9 mouse cellular contexts compared by ENCODE assay signal in genomic region chr13:98587639-98588038, GRCm38 (mm10). TPM values are rescaled to one million over a fixed set of nuclear protein-coding genes. Genes with fewer than 3 reads are reported as not detected.
DNase-seq lines count a peak whose midpoint lies in the region; ATAC-seq and TF ChIP-seq lines count a peak whose summit lies in the region.
"Had no signal": no experiment of that assay in that cellular context is flagged by ENCODE, and none has a peak within 500 bp of the region (broad histone marks: within the 10 kb centered on the region; RNA-seq: fewer than 3 reads in every experiment).

No protein-coding gene starts in this region.

- ATAC-seq in intestine, embryonic 16.5 days, result no peak
- ATAC-seq in midbrain, postnatal 0 days (ENCODE audit: low FRiP score), result 0 out of 2 replicates have a peak, but pooled peaks have one; percentile 27

- no peak for TF ChIP-seq POLR2A in cortical plate, adult 2 months (IDR thresholded peaks at IDR 0.05; ENCODE audit: extremely low read depth, insufficient read depth, low read length)

- H3K27me3 ChIP-seq in intestine, embryonic 16.5 days (replicated peaks; ENCODE audit: control insufficient read depth, insufficient read depth, low read length), result no peaks in the 10 kb centered on the region; the same call in 1 of the 2 replicates
- H3K27me3 ChIP-seq in midbrain, postnatal 0 days (ENCODE audit: insufficient read depth, low read length), result peaks cover 54% of the 10 kb centered on the region

- 0 out of 2 replicates have a peak overlapping the region, but pooled peaks have one; percentile 4 for H3K27ac ChIP-seq in cortical plate, adult 2 months (ENCODE audit: insufficient read depth, low read length)
- H3K27ac ChIP-seq in intestine, embryonic 16.5 days (ENCODE audit: low read length), result peak overlapping the region; percentile 38; the same call in 1 of the 2 replicates
- H3K27ac ChIP-seq in midbrain, postnatal 0 days (ENCODE audit: low read depth, low read length), result no peak overlapping the region

- peak; percentile 20 for DNase-seq in layer of hippocampus, adult 11-12 months (ENCODE audit: low spot score)
- DNase-seq in layer of hippocampus, adult 9-11 months, result no peak
- DNase-seq in midbrain, postnatal 0 days (ENCODE audit: low spot score), result peak; percentile 50
- DNase-seq in cerebellum, adult 8-10 months, result no peak
- DNase-seq in c-Kit-positive CD71-positive TER-119-positive erythroid progenitor cells, embryonic 14.5 days (ENCODE audit: low spot score), result no peak
- no peak for DNase-seq in cerebellum, postnatal 14 days

- H3K9ac ChIP-seq in intestine, embryonic 16.5 days (ENCODE audit: low read depth, low read length), result 0 out of 2 replicates have a peak overlapping the region, but pooled peaks have one; percentile 31
- no peak overlapping the region for H3K9ac ChIP-seq in midbrain, postnatal 0 days (replicated peaks; ENCODE audit: low read length, poor library complexity, severe bottlenecking)

- H3K36me3 ChIP-seq in intestine, embryonic 16.5 days (ENCODE audit: control insufficient read depth, insufficient read depth, low read length), result no peaks in the 10 kb centered on the region
- H3K36me3 ChIP-seq in midbrain, postnatal 0 days (ENCODE audit: insufficient read depth, low read length), result no peaks in the 10 kb centered on the region

- TF ChIP-seq CTCF in cortical plate, adult 2 months (IDR thresholded peaks at IDR 0.05; ENCODE audit: extremely low read depth, insufficient read depth, low read length), result peak; percentile 4; the same call in 1 of the 2 replicates
- TF ChIP-seq CTCF in midbrain, postnatal 0 days (IDR thresholded peaks at IDR 0.05), result peak; percentile 57

- 11% methylated on average over 14 of the region's 14 CpGs for WGBS in intestine, embryonic 16.5 days
- under 1% methylated on average over 14 of the region's 14 CpGs for WGBS in midbrain, postnatal 0 days

- peaks cover 2% of the 10 kb centered on the region; the same call in 1 of the 2 replicates for H3K4me1 ChIP-seq in cortical plate, adult 2 months (ENCODE audit: control insufficient read depth, insufficient read depth, low read length)
- H3K4me1 ChIP-seq in intestine, embryonic 16.5 days (ENCODE audit: control insufficient read depth, insufficient read depth, low read length), result peaks cover 31% of the 10 kb centered on the region
- 0 out of 2 replicates have a peak, but pooled peaks cover 5% of the 10 kb centered on the region for H3K4me1 ChIP-seq in midbrain, postnatal 0 days (ENCODE audit: insufficient read depth, low read length)

- H3K9me3 ChIP-seq in intestine, embryonic 16.5 days (ENCODE audit: control insufficient read depth, low read length), result no peaks in the 10 kb centered on the region
- no peaks in the 10 kb centered on the region for H3K9me3 ChIP-seq in midbrain, postnatal 0 days (ENCODE audit: low read length)

- no peak overlapping the region for H3K4me3 ChIP-seq in cortical plate, adult 2 months (ENCODE audit: insufficient read depth, low read length)
- H3K4me3 ChIP-seq in intestine, embryonic 16.5 days (ENCODE audit: low read length), result peak overlapping the region; percentile 8; the same call in 1 of the 2 replicates
- no peak overlapping the region for H3K4me3 ChIP-seq in midbrain, postnatal 0 days (ENCODE audit: low read depth, low read length)

- H3K4me2 ChIP-seq in intestine, embryonic 16.5 days (ENCODE audit: low read depth, low read length), result peak overlapping the region; percentile 35
- peak overlapping the region; percentile 5; the same call in 1 of the 2 replicates for H3K4me2 ChIP-seq in midbrain, postnatal 0 days (ENCODE audit: low read depth, low read length, poor library complexity, severe bottlenecking)

RNA-seq across cellular contexts. Expression of gene Tmem174, which starts 49.6 kb away (rescaled TPM):
- 0.19 and 0.25 TPM in 2 replicates for polyA plus RNA-seq in cortical plate, adult 2 months (2012; rRNA removed)
- 0.07 and 0.10 TPM in 2 replicates for polyA plus RNA-seq in intestine, embryonic 16.5 days (2015; fragmentation: Nextera tagmentation; extraction: Ambion mirVana)
- not detected in 2 replicates for total RNA-seq in midbrain, postnatal 0 days (2014; rRNA removed)
- not detected in 2 replicates for polyA plus RNA-seq in midbrain, postnatal 0 days (2015; fragmentation: Nextera tagmentation; extraction: Ambion mirVana)
- total RNA-seq: heart, adult 8-10 months had no signal

Comparison
In these comparisons a context has a peak if more than half of its experiments do, and no peak if none do; other contexts are left out.
1. DNase-seq: peak in layer of hippocampus, adult 11-12 months (single experiment) and midbrain, postnatal 0 days (single experiment); none in layer of hippocampus, adult 9-11 months (single experiment), cerebellum, adult 8-10 months (single experiment), c-Kit-positive CD71-positive TER-119-positive erythroid progenitor cells, embryonic 14.5 days (single experiment) and cerebellum, postnatal 14 days (0 of 2).